Mouse (Mus musculus): ENCODE measurements at regions not wholly inside any gene's neighbourhood (a gene's known extent, or its start where the extent isn't known, plus 50 kb on each side); places are given as distances from the start of the nearest gene placed in this dataset.

GRCm38 (mm10) chr19:54555351-54555750 lies 511.4 kb downstream of the Adra2a start:
- Histone ChIP-seq H3K4me3 (ENCODE audit: low read depth, low read length) (no peak overlapping the region), H3K27me3 (ENCODE audit: control insufficient read depth, insufficient read depth, low read length) (no peaks in the 10 kb centered on the region), H3K36me3 (ENCODE audit: control insufficient read depth, insufficient read depth, low read length) (no peaks in the 10 kb centered on the region), H3K27ac (ENCODE audit: insufficient read depth, low read depth, low read length) (no peak overlapping the region), H3K4me1 (ENCODE audit: control insufficient read depth, insufficient read depth, insufficient read length, low read length) (no peaks in the 10 kb centered on the region)
- WGBS = 89% methylated on average over 3 of the region's 3 CpGs
- TF ChIP-seq CTCF (IDR thresholded peaks at IDR 0.05; ENCODE audit: extremely low read depth, insufficient read length, insufficient replicate concordance, low read depth, low read length) (no peak), POLR2A (IDR thresholded peaks at IDR 0.05; ENCODE audit: low read depth, low read length) (no peak)

DNA sequence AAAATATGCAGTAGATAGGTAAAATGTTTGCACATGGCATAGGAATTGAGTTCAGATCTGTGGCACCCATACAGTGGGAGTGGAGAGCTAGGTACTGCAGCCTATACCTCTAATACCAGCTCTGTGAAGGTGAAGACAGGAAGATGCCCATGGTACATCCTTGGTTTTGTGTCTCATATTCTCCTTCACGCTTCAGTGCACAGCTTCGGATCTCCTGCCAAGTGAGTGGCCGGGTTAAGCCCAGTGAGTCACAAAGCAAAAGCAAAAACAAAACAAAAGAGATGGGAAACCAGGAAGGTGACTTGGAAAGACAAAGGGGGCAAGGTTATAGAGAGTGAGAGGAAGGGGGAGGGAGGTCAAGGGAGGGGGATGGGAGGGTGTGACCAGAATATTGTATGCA lies 514.0 kb downstream of the Adra2a start:
- H3K4me1 ChIP-seq (ENCODE audit: control insufficient read depth, insufficient read depth, insufficient read length, low read length) = no peaks in the 10 kb centered on the region
- 82% methylated on average over 3 of the region's 3 CpGs for WGBS
- TF ChIP-seq CTCF (IDR thresholded peaks at IDR 0.05; ENCODE audit: extremely low read depth, insufficient read length, insufficient replicate concordance, low read depth, low read length) (no peak), POLR2A (IDR thresholded peaks at IDR 0.05; ENCODE audit: low read depth, low read length) (no peak)
- no peak overlapping the region for H3K27ac ChIP-seq (ENCODE audit: insufficient read depth, low read depth, low read length)
- H3K27me3 ChIP-seq (ENCODE audit: control insufficient read depth, insufficient read depth, low read length) = no peaks in the 10 kb centered on the region
- no peaks in the 10 kb centered on the region for H3K36me3 ChIP-seq (ENCODE audit: control insufficient read depth, insufficient read depth, low read length)
- no peak overlapping the region for H3K4me3 ChIP-seq (ENCODE audit: low read depth, low read length)

DNA sequence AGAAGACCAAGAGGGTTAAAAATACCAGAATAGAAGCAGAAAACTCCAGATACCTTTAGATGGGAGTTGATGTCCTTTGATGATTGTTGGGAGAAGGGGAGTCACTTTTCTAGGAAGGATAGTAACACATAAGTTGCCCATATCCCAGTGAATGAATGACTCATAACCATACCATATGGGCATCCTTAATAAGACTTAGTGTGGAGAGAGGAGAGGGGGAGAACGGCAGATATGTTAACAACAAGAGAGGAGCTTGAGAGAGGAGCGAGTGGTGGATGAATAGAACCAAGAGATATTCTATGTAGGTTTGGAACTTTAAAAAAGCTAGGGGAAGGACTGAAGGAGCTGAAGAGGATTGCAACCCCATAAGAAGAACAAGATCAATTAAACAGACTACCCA lies 539.6 kb downstream of the Adra2a start:
- no peak for TF ChIP-seq POLR2A (IDR thresholded peaks at IDR 0.05; ENCODE audit: low read depth, low read length)
- no peak for TF ChIP-seq CTCF (IDR thresholded peaks at IDR 0.05; ENCODE audit: extremely low read depth, insufficient read length, insufficient replicate concordance, low read depth, low read length)
- 77% methylated on average over 2 of the region's 2 CpGs for WGBS

DNA sequence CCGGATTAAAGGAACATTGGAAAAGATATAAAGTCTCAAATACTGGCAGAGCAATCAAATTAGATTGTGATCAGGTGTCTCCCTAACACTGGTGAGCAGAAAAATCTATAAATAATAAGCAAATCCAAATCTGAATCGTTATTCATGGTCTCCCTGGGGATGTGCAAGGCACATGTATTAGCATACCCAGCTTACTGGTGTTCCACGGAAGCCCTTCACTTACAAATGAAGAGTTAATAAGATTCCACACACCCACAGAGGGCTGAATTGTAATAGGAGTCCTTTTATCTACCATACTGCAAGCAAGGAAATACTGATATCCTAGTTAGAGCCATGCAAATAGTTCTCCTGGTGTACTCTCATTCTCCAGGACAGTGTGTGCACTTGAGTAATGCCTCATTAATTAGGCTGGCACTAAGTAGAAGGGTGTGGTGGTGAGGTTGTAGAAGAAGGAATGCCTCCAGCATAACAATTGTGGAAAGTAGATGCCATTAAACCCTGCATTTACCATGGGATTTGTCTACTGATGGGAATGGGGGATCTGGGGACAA lies 540.8 kb downstream of the Adra2a start:
- Histone ChIP-seq H3K4me3 (ENCODE audit: low read depth, low read length) (no peak overlapping the region), H3K27ac (ENCODE audit: insufficient read depth, low read depth, low read length) (no peak overlapping the region), H3K27me3 (ENCODE audit: control insufficient read depth, insufficient read depth, low read length) (no peaks in the 10 kb centered on the region), H3K36me3 (ENCODE audit: control insufficient read depth, insufficient read depth, low read length) (no peaks in the 10 kb centered on the region), H3K4me1 (ENCODE audit: control insufficient read depth, insufficient read depth, insufficient read length, low read length) (no peaks in the 10 kb centered on the region)
- TF ChIP-seq CTCF (IDR thresholded peaks at IDR 0.05; ENCODE audit: extremely low read depth, insufficient read length, insufficient replicate concordance, low read depth, low read length) = no peak
- TF ChIP-seq POLR2A (IDR thresholded peaks at IDR 0.05; ENCODE audit: low read depth, low read length) = no peak
- WGBS = 65% methylated on average over 3 of the region's 3 CpGs

More for the DNA sequence above, 539.6 kb downstream of the Adra2a start:
- no peaks in the 10 kb centered on the region for H3K4me1 ChIP-seq (ENCODE audit: control insufficient read depth, insufficient read depth, insufficient read length, low read length)
- no peak overlapping the region for H3K27ac ChIP-seq (ENCODE audit: insufficient read depth, low read depth, low read length)
- H3K4me3 ChIP-seq (ENCODE audit: low read depth, low read length) = no peak overlapping the region
- H3K27me3 ChIP-seq (ENCODE audit: control insufficient read depth, insufficient read depth, low read length) = no peaks in the 10 kb centered on the region
- H3K36me3 ChIP-seq (ENCODE audit: control insufficient read depth, insufficient read depth, low read length) = no peaks in the 10 kb centered on the region

- 21% methylated on average over 1 of the region's 1 CpGs for WGBS
- H3K27me3 ChIP-seq (ENCODE audit: control insufficient read depth, insufficient read depth, low read length) = no peaks in the 10 kb centered on the region
- H3K36me3 ChIP-seq (ENCODE audit: control insufficient read depth, insufficient read depth, low read length) = no peaks in the 10 kb centered on the region
- H3K27ac ChIP-seq (ENCODE audit: insufficient read depth, low read depth, low read length) = no peak overlapping the region
- no peak for TF ChIP-seq CTCF (IDR thresholded peaks at IDR 0.05; ENCODE audit: extremely low read depth, insufficient read length, insufficient replicate concordance, low read depth, low read length)
- no peak for TF ChIP-seq POLR2A (IDR thresholded peaks at IDR 0.05; ENCODE audit: low read depth, low read length)
- H3K4me1 ChIP-seq (ENCODE audit: control insufficient read depth, insufficient read depth, insufficient read length, low read length) = no peaks in the 10 kb centered on the region
- no peak overlapping the region for H3K4me3 ChIP-seq (ENCODE audit: low read depth, low read length)
Observed at GRCm38 (mm10) chr19:54585326-54585725, 541.4 kb downstream of the Adra2a start.

DNA sequence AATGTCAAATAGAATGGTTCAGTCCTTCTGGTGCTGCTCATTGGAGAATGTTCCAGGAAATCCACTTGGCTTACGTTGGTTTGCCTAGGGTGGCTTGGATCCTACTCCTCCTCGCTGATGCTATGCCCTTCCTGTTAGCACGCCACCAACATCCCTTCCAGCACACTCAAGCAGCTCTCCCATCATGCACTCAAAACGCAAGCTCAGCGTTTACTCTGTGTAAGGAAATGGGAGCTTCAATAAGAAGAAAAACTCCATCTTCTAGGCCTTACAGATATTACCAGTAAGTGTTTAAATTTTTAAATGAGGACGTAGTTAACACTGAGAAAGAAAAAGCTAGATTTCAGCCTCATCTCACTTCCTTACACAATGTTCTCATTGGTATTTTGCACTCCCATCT lies 523.7 kb downstream of the Gpam start:
- H3K4me1 ChIP-seq (ENCODE audit: control insufficient read depth, insufficient read depth, insufficient read length, low read length) = no peaks in the 10 kb centered on the region
- 88% methylated on average over 6 of the region's 6 CpGs for WGBS
- H3K4me3 ChIP-seq (ENCODE audit: low read depth, low read length) = no peak overlapping the region
- H3K36me3 ChIP-seq (ENCODE audit: control insufficient read depth, insufficient read depth, low read length) = no peaks in the 10 kb centered on the region
- no peaks in the 10 kb centered on the region for H3K27me3 ChIP-seq (ENCODE audit: control insufficient read depth, insufficient read depth, low read length)
- TF ChIP-seq CTCF (IDR thresholded peaks at IDR 0.05; ENCODE audit: extremely low read depth, insufficient read length, insufficient replicate concordance, low read depth, low read length) (no peak), POLR2A (IDR thresholded peaks at IDR 0.05; ENCODE audit: low read depth, low read length) (no peak)
- no peak overlapping the region for H3K27ac ChIP-seq (ENCODE audit: insufficient read depth, low read depth, low read length)

DNA sequence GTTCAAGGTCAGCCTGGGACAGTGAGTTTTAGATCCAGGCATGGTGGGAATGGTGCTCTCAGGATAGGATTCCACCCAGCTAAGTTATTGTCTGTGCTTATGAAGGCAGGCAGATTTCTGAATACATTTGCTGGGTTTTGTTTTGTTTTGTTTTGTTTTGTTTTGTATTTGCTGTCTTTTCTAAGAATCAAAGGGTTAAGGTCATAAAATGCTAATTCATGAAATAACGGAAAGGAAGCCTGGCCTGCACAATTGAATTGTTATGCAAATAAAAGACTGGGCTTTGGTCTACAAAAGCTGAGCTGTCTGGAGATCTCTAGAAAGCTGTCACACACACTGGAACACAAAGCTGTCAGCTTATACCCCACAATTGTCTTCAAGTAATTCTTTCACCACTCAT lies 521.7 kb downstream of the Gpam start:
- 64% methylated on average over 1 of the region's 1 CpGs for WGBS
- no peaks in the 10 kb centered on the region for H3K36me3 ChIP-seq (ENCODE audit: control insufficient read depth, insufficient read depth, low read length)
- H3K4me1 ChIP-seq (ENCODE audit: control insufficient read depth, insufficient read depth, insufficient read length, low read length) = no peaks in the 10 kb centered on the region
- no peak overlapping the region for H3K4me3 ChIP-seq (ENCODE audit: low read depth, low read length)
- no peak overlapping the region for H3K27ac ChIP-seq (ENCODE audit: insufficient read depth, low read depth, low read length)
- no peaks in the 10 kb centered on the region for H3K27me3 ChIP-seq (ENCODE audit: control insufficient read depth, insufficient read depth, low read length)
- TF ChIP-seq POLR2A (IDR thresholded peaks at IDR 0.05; ENCODE audit: low read depth, low read length) = no peak
- no peak for TF ChIP-seq CTCF (IDR thresholded peaks at IDR 0.05; ENCODE audit: extremely low read depth, insufficient read length, insufficient replicate concordance, low read depth, low read length)
